Mouse (Mus musculus) kidney, postnatal 0 days (tissue): Measurements from ENCODE around the gene Cfap206. TPM values are rescaled to one million over a fixed set of nuclear protein-coding genes. Genes with fewer than 3 reads are reported as not detected.

ENCODE experiments used
- ATAC-seq: fragments of 200-750 bp; cut with Nextera tagmentation; replicated peaks from 2 replicates; pipeline ENCODE4 v1.8.0; 2017; ENCODE audit warnings: low read depth, moderate number of reproducible peaks, moderate TSS enrichment, moderate library complexity; ENCODE audit not compliant: low FRiP score
- DNase-seq: peaks from one replicate; pipeline ENCODE4 v3.0.0-alpha.2; 2016; ENCODE audit warnings: low spot score
- H3K27ac ChIP-seq: fragments of 300-500 bp; sonication (generic); 2 replicates; pipeline ENCODE4 v1.5.1; 2014; ENCODE audit warnings: mild to moderate bottlenecking
- H3K27me3 ChIP-seq: fragments of 300-500 bp; sonication (generic); 2 replicates; pipeline ENCODE4 v1.6.1; 2014; ENCODE audit warnings: low read length, mixed read lengths; ENCODE audit not compliant: insufficient read depth
- H3K36me3 ChIP-seq: fragments of 300-500 bp; sonication (generic); 2 replicates; pipeline ENCODE4 v1.6.1; 2014; ENCODE audit warnings: low read length, mixed read lengths; ENCODE audit not compliant: insufficient read depth
- H3K4me1 ChIP-seq: fragments of 300-500 bp; sonication (generic); replicated peaks from 2 replicates; pipeline ENCODE4 v1.6.1; 2014; ENCODE audit warnings: antibody characterized with exemption, low read length, mixed read lengths; ENCODE audit not compliant: insufficient read depth
- H3K4me2 ChIP-seq: fragments of 300-500 bp; sonication (generic); 2 replicates; pipeline ENCODE4 v1.6.1; 2014; ENCODE audit warnings: mild to moderate bottlenecking, low read length, moderate library complexity, mixed read lengths
- H3K4me3 ChIP-seq: fragments of 300-500 bp; sonication (generic); replicated peaks from 2 replicates; pipeline ENCODE4 v1.5.1; 2014; ENCODE audit warnings: low read depth, low read length
- H3K9ac ChIP-seq: fragments of 300-500 bp; sonication (generic); 2 replicates; pipeline ENCODE4 v1.6.1; 2014; ENCODE audit warnings: low read depth, low read length
- H3K9me3 ChIP-seq: fragments of 300-500 bp; sonication (generic); replicated peaks from 2 replicates; pipeline ENCODE4 v1.6.1; 2016; ENCODE audit warnings: low read length, inconsistent platforms, mixed read lengths
- CTCF ChIP-seq: IDR thresholded peaks from 2 replicates; pipeline ENCODE4 v1.5.1; 2016; ENCODE audit warnings: antibody characterized with exemption, low read depth, mild to moderate bottlenecking, moderate library complexity
- WGBS: fragments of 180-500 bp; shearing (Covaris S2); extraction: QIAGEN DNeasy Blood & Tissue Kit; methylation state at CpG from one replicate; pipeline ENCODE4 v1.1.7; 2014; 5-methylcytosine and 5-hydroxymethylcytosine counted together
- polyA plus RNA-seq: library from polyadenylated mRNA; unstranded; fragments of >200 nt; fragmentation: Nextera tagmentation; extraction: Ambion mirVana; gene quantifications from 2 replicates; pipeline ENCODE4 v1.2.1, GENCODE M21; 2015

Gene Cfap206
- polyA plus RNA-seq, 1 experiment from 2014 or later, result 1.3 TPM

- peaks cover 36% of the 10 kb centered on the region for H3K36me3 ChIP-seq
- no peak overlapping the region for H3K9ac ChIP-seq
- no peaks in the 10 kb centered on the region for H3K27me3 ChIP-seq
- H3K4me1 ChIP-seq, result no peaks in the 10 kb centered on the region
- no peak overlapping the region for H3K4me2 ChIP-seq
- DNase-seq (no peak), ATAC-seq (no peak)
- H3K9me3 ChIP-seq, result no peaks in the 10 kb centered on the region
- H3K4me3 ChIP-seq, result no peak overlapping the region
- no peak for TF ChIP-seq CTCF
- no peak overlapping the region for H3K27ac ChIP-seq
- WGBS, result 87% methylated on average over 7 of the region's 7 CpGs
Observed at GRCm38 (mm10) chr4:34653179-34653578, 76.8 kb downstream of the Cfap206 start.

GRCm38 (mm10) chr4:34644779-34645178 lies 85.2 kb downstream of the Cfap206 start:
- H3K4me3 ChIP-seq, result no peak overlapping the region
- no peaks in the 10 kb centered on the region for H3K27me3 ChIP-seq
- no peaks in the 10 kb centered on the region for H3K4me1 ChIP-seq
- no peak for TF ChIP-seq CTCF
- peaks cover 31% of the 10 kb centered on the region for H3K36me3 ChIP-seq
- ATAC-seq (no peak), DNase-seq (no peak)
- no peaks in the 10 kb centered on the region for H3K9me3 ChIP-seq
- H3K4me2 ChIP-seq, result no peak overlapping the region
- H3K9ac ChIP-seq, result no peak overlapping the region
- H3K27ac ChIP-seq, result no peak overlapping the region

GRCm38 (mm10) chr4:34640731-34641130 lies 89.3 kb downstream of the Cfap206 start:
- Histone ChIP-seq H3K4me1 (no peaks in the 10 kb centered on the region), H3K36me3 (peaks cover 19% of the 10 kb centered on the region; the same call in 1 of the 2 replicates), H3K4me2 (no peak overlapping the region), H3K9me3 (no peaks in the 10 kb centered on the region), H3K27ac (no peak overlapping the region), H3K27me3 (no peaks in the 10 kb centered on the region), H3K4me3 (no peak overlapping the region), H3K9ac (no peak overlapping the region)
- 94% methylated on average over 3 of the region's 3 CpGs for WGBS
- ATAC-seq, result no peak
- no peak for TF ChIP-seq CTCF
- no peak for DNase-seq

GRCm38 (mm10) chr4:34639745-34640364 lies 90.2 kb downstream of the Cfap206 start:
- Histone ChIP-seq H3K4me1 (no peaks in the 10 kb centered on the region), H3K27me3 (no peaks in the 10 kb centered on the region), H3K4me3 (no peak overlapping the region), H3K9me3 (no peaks in the 10 kb centered on the region), H3K36me3 (peaks cover 18% of the 10 kb centered on the region; the same call in 1 of the 2 replicates), H3K4me2 (no peak overlapping the region), H3K9ac (no peak overlapping the region), H3K27ac (no peak overlapping the region)
- DNase-seq, result peak; percentile 10
- WGBS, result 53% methylated on average over 5 of the region's 5 CpGs
- no peak for TF ChIP-seq CTCF
- ATAC-seq, result no peak

Other genes starting within 250 kb of the Cfap206 start
- gene Akirin2, start 179.3 kb downstream of the Cfap206 start, polyA plus RNA-seq, result 67.9 and 81.0 TPM in 2 replicates
- gene Orc3, start 115.3 kb downstream of the Cfap206 start, polyA plus RNA-seq, result 64.1 and 67.0 TPM in 2 replicates
- gene Rars2, start 115.2 kb downstream of the Cfap206 start, polyA plus RNA-seq, result 59.6 and 67.4 TPM in 2 replicates
- 34.7 and 40.6 TPM in 2 replicates for gene Slc35a1, start 42.8 kb downstream of the Cfap206 start, polyA plus RNA-seq
- not detected in 2 replicates for gene Gm136, start 26.1 kb upstream of the Cfap206 start, polyA plus RNA-seq
- gene Smim8, start 48.2 kb upstream of the Cfap206 start, polyA plus RNA-seq, result 73.0 and 80.3 TPM in 2 replicates
- 12.4 and 13.2 TPM in 2 replicates for gene Zfp292, start 152.8 kb upstream of the Cfap206 start, polyA plus RNA-seq
- gene Cga, start 163.6 kb upstream of the Cfap206 start, polyA plus RNA-seq, result not detected in 2 replicates